Mouse (Mus musculus) CH12.LX (cell line): ENCODE measurements around the gene Rilpl1.

Experiments
- CTCF ChIP-seq, 2 experiments: IDR thresholded peaks in 1 of 2; conservative IDR thresholded peaks in 1 of 2; 2 replicates each; pipeline ENCODE4 v1.5.1; 2011 to 2012; ENCODE audit warnings: low read depth in 2 of 2, low read length in 2 of 2, improper control_type of control experiment in 1 of 2, inconsistent platforms in 1 of 2, mild to moderate bottlenecking in 1 of 2, moderate library complexity in 1 of 2
- IRF4 ChIP-seq: IDR thresholded peaks from 2 replicates; pipeline ENCODE4 v1.6.1; 2014; ENCODE audit warnings: low read depth, mild to moderate bottlenecking, inconsistent platforms, low read length, improper control_type of control experiment
- MEF2A ChIP-seq: IDR thresholded peaks from 2 replicates; pipeline ENCODE4 v1.6.1; 2014; ENCODE audit warnings: low read depth, mild to moderate bottlenecking, inconsistent platforms, low read length, improper control_type of control experiment, borderline replicate concordance
- POLR2A ChIP-seq: IDR thresholded peaks from 2 replicates; pipeline ENCODE4 v1.6.1; 2011; ENCODE audit warnings: low read depth, mild to moderate bottlenecking, improper control_type of control experiment, low read length
- TBP ChIP-seq: conservative IDR thresholded peaks from 2 replicates; pipeline ENCODE4 v1.6.1; 2011; ENCODE audit warnings: low read depth, low read length, improper control_type of control experiment
- ZKSCAN1 ChIP-seq: IDR thresholded peaks from 2 replicates; pipeline ENCODE4 v1.6.1; 2012; ENCODE audit warnings: low read depth, inconsistent platforms, low read length, improper control_type of control experiment, borderline replicate concordance

GRCm38 (mm10) chr5:124496614-124497514 lies 34.3 kb downstream of the Rilpl1 start:
- TF ChIP-seq TBP, result no peak
- TF ChIP-seq CTCF (conservative IDR thresholded peaks at IDR 0.05 in 1 of 2, IDR thresholded peaks at IDR 0.05 in 1 of 2; ENCODE audit: low read depth in 2 of 2, low read length in 2 of 2), result no peak
- no peak for TF ChIP-seq IRF4
- TF ChIP-seq ZKSCAN1, result no peak
- no peak for TF ChIP-seq MEF2A
- TF ChIP-seq POLR2A, result no peak
